Mouse (Mus musculus): ENCODE measurements at regions not wholly inside any gene's neighbourhood (a gene's known extent, or its start where the extent isn't known, plus 50 kb on each side); places are given as distances from the start of the nearest gene placed in this dataset.

- TF ChIP-seq POLR2A (IDR thresholded peaks at IDR 0.05; ENCODE audit: extremely low read depth, insufficient read depth, low read length) (no peak), CTCF (IDR thresholded peaks at IDR 0.05; ENCODE audit: low read depth, low read length) (no peak)
These were observed 471.3 kb upstream of the Htr2a start for GRCm38 (mm10) chr14:74169131-74169875.
